Mouse (Mus musculus) A20 (cell line): Measurements from ENCODE around the gene BC052040.

Source experiments
- DNase-seq: peaks from one replicate; pipeline ENCODE4 v3.0.0-alpha.2; 2011; ENCODE audit warnings: low read depth, low spot score

Gene BC052040

DNA sequence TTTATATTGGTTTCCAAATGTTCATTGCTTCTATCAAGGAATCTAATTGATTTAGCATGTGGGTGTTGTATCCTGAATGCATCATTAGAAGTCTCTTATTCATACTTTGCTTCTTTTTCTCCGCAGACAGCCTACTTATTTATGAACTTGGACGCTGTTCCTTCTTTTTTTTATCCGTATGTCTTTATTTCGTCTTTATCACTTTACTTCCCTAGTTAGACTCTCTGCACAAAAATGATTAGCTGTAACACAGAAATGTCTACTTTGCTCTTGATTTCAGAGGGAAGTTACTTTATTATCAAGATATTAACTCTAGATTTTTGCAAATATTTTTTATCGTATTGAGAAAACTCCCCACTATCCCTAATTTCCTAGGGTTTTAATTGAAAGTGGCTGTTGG, 117.5 kb downstream of the BC052040 start:
- no peak for DNase-seq

DNA sequence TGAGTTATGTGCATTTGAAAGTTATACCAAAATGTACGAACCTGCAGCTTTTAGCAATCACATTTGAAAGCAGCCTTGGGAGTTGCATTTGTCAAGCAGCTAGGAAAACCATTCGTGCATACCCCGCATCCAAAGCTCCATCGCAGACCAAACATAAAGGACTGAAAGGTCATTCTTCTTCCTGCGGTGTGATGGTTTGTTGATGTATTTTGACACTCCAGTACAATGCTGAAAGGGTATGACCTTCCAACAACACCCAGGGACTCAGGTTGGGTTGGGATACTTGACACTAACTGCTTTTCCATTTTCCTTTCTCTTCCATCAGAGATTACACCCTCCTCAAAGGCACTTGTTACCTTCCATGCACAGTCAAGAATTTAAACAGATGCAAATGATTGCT, 121.1 kb downstream of the BC052040 start:
- DNase-seq = no peak

DNA sequence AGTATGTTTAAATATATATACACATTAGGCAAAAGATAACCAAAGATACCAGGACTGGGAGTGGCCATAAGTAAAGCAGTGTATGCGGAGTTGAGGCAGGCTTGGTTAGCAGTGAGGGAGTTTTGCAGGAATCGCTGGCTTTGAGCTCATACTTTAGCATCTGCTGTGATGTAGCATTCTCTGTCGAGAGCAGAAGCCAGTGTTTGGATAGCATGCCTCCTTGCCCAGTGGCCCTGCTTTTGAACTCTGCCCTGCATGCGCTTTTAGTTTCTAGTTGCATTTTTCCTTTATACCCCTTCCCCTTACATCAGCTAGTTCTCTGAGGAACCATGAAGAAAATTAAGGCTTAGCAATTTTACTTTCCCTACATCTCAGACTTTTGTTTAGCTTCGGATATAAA, 136.0 kb downstream of the BC052040 start:
- no peak for DNase-seq

DNA sequence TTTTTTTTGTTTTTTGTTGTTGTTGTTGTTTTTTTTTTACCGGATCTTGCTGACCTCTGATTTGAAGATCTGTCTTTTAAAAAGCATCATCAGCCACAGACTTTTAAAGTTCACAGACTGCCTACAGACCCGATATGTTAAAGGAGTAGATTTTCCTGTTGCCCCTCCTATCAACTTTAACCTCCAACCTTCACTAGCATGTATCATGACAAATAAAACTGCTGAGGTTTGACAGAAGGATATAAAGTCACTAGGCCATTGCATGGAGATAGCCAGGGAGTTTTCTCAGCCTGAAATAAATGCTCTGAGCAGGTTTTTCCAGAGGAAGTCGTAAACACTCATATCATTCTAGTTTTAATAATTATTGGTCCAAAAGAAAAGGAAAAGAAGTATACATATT, 136.5 kb downstream of the BC052040 start:
- no peak for DNase-seq

DNA sequence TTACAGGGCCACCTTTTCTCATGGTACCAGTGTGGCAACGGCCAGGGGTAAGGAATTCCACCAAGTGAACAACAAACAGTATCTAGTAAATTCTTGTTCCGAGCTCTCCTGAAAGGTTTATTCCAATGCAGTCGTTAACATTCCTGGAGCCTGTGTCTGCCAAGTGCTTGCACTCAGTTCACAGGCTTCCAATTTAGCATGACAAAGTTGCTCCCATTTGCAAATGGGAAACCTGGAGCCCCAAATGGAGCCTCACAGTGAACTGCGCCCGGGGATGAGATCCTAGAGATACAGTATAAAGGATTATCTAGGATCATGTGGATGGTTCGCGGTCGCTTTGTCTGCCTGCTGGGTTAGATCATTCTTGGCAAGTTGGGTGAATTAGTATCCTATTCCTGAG, 141.9 kb downstream of the BC052040 start:
- no peak for DNase-seq

DNA sequence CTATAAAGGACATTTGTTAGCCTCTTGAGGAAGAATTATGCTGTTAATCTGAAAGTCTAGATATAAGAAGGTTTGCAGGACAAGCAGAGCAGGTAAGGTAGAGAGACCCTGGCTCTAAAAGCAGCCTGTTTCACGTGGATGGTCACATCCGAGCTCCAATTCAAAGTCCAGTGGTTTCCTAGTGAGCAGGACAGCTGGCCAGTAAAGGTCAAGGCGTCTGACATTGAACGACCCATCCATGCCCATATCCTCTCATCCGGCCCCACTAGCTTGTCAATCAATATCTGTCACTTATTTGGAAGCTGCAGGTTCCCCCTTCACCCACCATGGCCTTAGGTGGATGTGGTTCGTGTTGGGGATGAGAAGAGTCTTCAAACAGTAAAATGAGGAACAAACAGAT, 142.7 kb downstream of the BC052040 start:
- DNase-seq = no peak

DNA sequence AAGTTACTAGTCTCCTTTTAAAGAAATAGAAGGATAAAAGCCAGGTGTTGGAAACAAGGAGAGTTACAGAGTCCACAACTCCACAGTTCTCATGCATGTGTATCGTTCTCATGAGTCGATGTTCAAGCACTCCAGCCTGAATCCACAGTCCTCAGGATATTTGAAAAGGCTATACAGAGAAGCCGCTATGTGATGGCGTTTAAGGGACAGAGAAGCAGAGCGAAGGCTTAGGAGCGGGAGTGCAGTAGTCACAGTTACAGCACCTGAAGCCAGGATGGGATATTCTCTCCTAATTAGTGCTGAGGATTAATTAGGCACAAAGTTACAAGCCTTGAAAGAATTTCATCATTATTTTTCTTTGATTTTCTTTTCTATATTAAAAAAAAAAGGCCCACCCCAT, 143.2 kb downstream of the BC052040 start:
- no peak for DNase-seq

DNA sequence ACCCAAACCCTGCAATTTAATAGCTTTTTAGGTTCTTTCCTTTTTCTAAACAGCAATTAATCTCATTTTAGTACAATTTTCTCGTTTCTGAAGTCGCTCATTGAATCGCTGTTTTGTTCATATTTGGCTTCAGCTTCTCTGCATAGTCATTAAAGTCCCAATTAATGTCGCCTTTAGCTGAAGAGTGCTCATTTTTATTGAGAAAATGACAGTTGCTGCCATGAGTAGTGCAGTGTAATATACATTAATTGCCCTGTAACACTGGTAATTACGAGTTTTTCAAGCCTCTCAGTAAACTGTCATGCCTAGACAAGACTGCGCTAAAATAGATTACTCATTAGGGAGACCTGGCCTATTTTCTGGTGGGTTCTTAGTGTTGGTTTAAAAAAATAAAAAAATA, 144.0 kb downstream of the BC052040 start:
- no peak for DNase-seq

DNA sequence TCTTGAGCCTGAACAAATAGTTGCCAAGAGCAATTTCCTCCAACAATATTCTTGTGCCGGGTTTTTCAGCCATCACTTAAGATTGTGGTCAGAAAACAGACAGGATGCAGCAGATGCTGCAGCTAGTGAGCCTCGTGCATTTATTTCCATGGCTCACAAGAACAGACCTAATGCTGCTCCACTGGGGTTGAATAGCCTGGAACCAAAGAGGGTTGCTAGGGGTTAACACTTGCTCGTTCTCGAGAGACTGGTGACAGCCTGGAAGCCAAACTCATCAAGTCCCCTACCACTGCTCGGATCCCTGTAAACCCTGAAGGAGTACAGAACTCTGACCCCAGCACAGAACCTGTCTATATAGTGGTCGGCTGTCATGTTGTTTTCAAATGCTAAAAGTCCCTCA, 144.4 kb downstream of the BC052040 start:
- no peak for DNase-seq

DNA sequence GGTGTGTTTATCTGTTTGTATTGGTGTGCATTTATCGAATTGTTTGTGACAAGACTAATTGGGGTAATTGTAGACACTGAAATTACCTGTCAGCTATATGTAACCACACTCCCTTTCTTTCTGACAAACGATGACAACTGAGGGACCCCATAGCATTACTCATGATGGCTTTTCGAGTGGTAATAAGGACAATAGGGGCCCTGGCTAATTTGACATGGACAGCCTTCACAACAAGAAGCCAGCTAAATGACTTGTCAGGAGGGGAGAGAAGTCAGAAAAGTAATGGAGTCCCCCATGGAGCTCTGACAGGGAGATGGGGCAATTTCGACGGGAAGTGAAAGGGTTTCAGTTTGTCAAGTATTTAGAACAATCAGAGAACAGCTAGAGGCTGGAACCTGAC, 145.3 kb downstream of the BC052040 start:
- DNase-seq = no peak

DNA sequence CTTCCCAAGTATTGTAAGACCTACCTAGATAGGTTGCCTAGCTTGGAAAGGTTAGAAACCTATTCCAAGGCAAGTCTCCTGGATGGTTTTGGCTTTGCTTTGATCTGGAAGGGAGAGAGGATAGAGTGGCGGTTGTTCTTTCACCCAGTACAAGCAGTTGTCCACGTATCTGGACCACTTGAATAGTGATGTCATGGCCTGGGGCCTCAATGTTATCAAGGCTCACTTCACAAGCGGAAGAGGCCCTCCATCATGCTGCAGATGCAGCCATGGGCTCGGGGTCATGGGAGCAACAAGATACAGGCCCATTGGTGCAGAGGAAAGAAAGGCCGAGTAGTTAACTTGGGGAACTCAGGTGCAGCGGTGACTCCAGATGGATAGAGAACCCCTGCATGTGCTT, 147.1 kb downstream of the BC052040 start:
- no peak for DNase-seq

DNA sequence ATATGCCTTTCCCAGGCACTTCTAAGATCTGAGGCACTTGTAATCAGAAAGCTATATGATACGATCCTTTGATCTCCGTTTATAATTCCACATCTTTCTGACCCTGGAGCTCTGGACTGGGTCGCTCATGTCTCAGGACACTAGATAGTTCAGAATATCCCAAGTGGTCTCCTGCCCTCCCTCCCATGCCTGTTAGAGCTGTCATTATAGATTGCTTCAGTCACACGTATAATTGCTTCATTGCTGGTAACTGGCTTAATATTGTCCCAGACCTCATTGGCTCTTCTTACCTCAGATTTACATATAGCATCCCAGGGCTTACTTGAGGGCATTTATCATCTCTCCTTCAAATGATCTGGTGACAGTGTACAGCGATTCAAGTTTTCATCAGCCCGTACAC, 149.0 kb downstream of the BC052040 start:
- DNase-seq = no peak

DNA sequence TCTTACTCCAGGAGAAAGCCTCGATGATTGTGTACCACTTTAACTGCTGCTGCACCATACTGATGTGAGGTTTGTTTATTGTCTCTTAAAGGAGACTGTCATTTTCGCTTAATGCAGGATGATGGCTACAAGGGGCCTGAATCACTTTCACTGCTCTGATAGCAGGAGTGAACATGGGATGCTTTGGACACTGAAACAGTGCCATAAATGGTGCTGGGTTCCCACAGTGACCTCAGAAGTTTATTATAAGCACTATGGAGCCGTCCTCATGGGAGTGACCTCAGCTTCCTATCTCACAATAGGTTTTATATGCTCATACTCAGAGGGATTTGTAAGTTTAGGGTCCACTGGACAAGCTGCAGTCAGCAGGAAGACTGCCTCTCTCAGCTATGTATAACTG, 149.7 kb downstream of the BC052040 start:
- DNase-seq = no peak

DNA sequence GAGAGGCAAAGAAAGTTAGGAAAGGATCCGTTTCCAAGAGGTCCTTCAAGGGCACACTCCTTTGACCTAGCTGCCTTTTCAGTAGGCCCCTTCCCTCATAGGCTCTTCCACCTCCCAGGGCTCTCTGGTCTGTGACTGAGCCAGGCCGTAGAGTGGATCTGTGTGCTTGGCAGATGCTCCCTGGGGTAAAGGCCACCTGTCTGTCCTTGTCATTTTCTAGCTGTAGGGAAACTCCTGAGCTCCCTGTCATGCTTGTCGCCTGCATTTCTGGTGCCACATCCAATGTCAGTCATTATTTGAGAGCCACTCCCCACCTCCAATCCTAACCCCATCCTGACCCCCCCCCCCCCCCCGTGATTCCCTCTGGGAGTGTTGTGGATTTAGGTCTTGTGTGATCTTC, 151.1 kb downstream of the BC052040 start:
- no peak for DNase-seq

DNA sequence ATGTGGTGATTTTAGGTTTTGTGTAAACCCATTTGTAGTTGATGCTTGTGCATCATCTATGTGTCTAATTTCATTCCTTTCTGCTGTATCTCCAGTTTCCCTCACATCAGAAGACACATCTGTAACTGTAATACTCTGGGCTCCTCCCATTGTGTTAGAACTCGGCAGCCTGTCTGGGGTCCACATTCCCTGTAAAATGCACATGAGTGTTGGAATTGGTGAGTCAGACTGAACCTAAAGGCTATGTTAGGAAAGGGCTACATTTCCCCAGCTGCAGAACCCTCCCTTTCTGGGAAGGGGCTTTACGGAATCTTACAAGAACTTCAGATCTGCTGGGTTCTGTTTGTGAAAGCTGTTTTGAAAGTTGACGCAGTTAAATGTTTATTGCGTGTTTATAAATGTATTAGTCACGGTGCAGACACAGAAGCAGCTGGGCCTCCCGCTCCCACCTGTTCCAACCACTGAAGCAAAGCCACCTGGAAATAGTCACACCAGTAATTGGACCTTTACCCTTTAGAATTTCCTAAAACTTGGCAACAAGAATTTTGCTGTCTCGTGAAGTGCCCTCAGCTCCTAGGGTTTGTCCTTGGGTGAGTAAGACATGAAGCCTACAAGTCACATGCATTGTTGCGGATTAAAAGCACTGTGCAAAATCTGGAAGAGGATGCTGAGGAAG, 151.6 kb downstream of the BC052040 start:
- DNase-seq = no peak

DNA sequence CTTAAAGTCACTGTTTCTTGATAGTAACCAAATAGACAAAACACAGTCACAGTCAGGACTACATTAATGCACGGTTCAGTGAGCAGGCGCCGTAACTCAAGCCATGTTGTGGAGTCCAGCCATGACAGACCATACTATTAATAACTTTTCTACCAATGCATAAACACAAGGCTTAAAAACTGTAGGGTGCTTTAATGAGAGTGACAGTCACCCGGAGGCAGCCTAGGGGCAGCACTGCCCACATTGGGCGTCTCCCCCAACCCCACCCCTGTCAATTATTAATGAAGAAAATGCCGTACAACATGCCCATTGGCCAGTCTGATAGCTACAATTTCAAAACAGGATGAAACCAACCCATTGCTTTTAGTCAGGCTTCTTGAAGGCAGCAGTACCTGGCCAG, 153.3 kb downstream of the BC052040 start:
- no peak for DNase-seq

DNA sequence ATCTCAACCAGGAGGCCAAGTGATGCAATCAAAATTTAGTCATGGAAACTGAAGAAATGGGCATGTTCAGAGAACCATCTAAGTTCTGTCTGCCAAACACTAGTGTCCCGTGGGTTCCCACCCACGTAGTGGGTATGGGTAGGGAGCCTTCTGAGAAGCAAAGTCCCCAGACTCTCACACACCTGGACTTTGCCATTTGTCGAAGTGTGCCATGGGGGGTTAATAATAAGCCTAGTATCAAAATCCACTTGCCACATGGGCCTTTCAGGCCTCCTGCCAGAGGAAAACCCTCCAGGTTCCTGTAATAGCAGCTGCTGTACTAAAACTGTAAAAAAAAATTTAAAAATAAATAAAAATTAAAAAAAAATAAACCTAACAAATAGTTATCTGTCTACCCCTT, 154.9 kb downstream of the BC052040 start:
- no peak for DNase-seq

DNA sequence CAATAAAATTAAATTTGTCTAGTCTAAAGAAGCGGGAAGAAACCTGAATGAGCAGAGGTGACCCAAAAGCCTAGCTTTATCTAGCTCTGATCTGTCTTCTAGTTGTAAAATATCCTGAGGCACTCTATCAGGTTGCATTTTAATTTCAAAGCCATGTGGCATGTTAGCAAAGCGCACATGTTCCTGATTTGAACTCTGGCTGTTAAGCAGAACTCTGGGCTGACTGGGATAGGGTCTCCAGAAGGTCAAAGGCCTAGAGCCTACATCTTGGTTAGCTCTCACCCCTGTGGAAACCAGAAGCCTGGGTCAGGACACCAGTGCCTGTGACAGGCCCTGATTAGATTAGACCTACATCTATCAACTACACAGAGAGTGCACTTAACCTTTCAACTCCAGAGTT, 156.4 kb downstream of the BC052040 start:
- DNase-seq = no peak

DNA sequence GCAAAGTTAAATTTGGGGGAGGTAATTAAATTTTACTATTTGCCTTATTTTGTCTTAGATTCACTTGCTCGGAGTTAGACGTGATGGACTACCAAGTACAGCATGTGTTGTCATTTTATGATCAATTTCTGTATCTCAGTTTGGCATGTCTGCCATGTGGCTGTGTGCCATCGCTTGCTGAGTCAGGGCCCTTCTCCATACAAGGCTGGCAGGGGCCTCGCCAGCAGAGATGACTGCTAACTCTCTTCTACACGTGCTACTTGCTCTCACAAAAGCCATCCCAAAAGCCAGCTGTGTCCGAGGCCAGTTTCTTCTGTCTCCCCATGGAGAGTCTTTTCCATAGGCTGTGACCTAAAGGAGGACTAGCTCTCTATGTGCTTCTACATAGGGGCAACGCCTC, 160.5 kb downstream of the BC052040 start:
- no peak for DNase-seq

DNA sequence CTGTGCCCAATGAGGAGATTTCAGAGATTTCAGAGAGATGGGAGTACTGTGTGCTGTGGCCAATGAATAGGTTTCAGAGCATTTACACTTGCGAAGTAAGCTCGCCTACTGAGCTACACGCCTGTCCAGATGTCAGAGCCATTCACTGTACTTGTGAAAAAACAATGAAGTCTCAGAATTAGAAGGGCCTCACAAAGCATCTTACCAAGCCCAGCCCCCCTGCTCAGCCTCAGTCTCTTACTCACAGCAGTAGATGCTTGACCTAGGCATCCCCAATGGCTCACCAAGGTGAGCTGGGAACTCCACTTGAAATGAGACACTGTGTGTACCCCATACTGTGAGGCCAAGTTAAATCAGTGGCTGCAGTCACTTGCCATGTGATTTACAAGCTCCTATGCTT, 166.1 kb downstream of the BC052040 start:
- DNase-seq = no peak

DNA sequence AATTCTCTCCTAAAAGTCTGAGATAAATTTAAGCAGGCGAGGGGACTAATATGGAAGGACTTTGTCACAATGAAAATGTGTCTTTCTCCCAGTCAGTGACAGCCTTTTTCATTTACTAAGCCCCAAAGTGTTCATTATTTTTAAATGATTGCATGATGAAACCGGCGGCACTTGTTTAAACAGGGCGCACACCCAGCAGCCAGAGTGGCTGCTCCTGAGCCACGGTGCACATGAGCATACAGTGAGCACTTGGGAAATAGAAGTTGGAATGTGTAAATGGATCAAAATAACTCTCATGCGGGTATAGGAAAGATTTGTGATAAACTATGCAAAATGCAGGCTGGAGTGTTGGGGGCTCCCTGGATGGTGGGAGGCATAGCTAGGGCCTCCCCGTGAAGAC, 169.7 kb downstream of the BC052040 start:
- DNase-seq = no peak

DNA sequence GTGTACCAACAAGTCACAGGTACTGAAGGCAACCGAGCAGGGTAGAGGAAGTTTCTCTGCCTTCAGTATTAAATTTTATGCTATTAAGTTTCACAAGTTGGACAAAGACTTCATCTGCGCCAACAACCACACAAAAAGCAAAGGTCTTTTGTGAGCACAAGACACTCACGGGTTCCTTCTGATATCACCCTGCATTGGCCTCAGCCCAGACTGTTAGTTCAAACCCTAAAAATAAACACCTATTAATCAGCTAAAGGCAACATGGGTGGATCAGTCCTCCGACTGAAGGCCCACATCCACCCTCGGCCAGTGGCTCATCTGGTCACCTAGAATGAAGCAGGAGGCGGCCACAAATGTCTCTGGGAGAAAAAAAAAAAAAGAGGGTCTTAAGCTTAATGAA, 176.2 kb downstream of the BC052040 start:
- DNase-seq = no peak

DNA sequence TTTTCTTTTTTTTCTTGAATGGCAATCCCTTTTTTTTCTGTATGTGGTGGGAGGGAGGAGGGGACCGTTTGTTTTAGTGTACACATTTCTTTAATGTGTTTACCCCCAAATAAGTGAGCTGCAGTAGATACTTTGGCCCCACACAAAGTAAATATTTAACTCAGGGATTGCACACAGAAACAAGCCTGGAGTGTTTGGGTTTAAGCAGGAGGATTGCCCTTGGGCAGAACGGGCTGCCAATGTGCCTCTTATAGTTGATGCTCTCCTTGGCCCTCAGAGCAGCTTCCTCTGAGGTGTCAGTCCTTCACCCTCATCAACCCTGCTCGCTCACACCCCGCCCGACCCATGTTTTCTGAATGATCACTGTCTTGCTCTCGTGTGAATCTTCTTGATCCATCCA, 177.0 kb downstream of the BC052040 start:
- DNase-seq = no peak

DNA sequence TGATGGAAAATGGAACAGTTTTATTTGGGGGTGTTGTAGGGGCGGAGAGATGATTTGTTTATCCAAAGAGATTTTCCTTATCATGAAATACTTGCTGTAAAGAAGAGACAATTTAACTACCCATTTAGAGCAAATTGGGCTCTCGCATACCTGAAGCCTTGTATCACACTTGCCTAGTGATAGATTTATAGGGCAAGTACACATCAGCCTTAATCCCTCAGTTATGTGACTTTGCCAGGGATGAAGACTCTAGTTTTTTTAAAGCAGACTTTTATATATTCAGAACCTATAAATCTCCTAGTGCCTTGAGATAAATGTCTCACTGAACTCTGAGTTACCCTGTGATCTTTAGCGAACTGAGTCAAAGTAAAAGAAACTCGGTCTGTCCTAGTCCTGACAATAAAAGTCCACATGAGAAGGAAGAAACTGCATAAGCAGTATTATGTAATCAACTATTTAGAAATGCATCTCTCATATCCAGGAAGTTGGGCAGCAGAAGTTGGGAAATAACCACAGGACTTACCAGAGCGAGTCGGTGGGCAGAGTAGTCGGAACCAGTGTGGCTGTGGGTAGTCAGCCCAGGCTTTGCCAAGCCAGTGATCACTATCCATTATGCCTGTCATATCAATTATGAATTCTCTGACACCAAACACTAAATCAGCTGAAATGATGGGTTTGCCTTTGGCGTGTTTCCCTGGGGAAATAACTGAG, 183.2 kb downstream of the BC052040 start:
- no peak for DNase-seq
